Mouse (Mus musculus): Measurements from ENCODE around the gene Nfia.

Gene Nfia

DNA sequence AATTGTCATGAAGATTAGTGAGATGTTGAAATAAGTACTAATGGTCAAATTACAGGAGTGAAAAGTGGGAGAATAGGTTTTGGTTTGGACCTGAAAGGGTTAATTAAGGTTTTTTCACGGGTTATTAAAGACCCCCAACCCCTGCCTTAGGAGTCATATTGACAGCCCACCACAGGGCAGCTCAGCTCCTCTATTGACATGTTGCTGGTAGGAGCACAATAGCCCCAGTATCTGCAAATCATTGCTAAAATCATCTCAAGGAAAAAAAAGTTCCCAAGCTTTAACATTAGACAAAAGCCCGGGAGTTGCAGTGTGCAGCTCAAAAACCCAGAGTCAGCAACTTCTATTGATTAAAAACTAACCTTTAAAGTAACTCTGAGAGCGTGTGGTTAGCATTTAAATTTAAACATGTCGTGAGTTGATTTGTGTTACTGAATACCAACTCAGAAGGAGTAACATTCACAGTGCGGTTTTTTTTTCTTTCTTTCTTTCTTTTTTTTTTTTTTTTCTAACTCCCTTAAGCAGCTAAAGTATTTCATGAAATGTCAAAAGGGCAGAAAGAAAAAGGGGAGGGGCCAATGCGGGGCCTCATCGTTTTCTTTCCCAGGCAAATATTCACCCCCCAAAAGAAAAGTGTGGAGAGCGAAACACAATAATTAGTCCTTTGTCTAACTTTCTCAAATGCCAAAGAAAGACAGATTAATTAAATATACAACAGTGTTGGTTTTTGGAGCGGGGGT is 335.6 kb downstream of the Nfia start:
- in situ Hi-C loops (cut with MboI; ENCODE audit: unreplicated experiment in 2 of 2) = loop anchor here (10.0 kb wide), 2 partner anchors 327 to 817 kb away; partner anchors contain the start of gene Usp1 (in 1 of the 2)

DNA sequence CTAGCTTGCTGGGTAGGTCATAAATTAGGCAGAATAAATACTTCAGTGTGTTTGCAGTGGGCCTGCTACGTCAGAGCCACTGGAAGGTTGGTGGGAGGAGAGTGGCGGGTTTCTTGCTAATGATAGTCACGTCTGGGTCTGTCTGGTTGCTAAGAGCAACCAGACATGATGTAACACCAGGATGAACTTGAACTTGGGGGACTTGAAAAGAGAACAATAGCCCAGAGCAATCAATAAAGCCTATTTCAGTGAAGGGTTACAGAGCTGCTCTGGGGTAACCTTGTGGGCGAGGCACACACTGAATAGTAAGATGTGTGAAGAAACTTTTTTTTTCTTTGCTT is 336.1 kb downstream of the Nfia start:
- in situ Hi-C loops (cut with MboI; ENCODE audit: unreplicated experiment in 2 of 2) = loop anchor here (10.0 kb wide), 2 partner anchors 326 to 816 kb away; partner anchors contain the start of gene Usp1 (in 1 of the 2)

DNA sequence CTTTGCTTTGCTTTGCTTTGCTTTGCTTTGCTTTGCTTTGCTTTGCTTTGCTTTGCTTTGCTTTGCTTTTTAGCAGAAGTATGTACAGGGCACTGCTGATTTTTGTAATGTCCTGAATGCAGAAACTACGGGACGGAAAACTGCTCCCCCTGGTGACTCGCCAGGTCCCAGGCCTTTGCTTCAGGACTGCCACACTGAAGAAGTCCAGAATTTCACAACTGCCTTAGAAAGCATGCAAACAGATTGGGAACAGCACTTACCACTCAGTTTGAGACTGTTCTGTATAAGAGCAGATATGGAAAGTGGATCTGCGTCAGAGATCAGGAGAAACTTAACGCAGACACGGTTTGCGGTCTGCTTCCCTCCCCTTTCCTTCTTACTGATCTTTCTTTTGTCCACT is 336.5 kb downstream of the Nfia start:
- in situ Hi-C loops (cut with MboI; ENCODE audit: unreplicated experiment in 2 of 2) = loop anchor here (10.0 kb wide), 2 partner anchors 326 to 816 kb away; partner anchors contain the start of gene Usp1 (in 1 of the 2)

DNA sequence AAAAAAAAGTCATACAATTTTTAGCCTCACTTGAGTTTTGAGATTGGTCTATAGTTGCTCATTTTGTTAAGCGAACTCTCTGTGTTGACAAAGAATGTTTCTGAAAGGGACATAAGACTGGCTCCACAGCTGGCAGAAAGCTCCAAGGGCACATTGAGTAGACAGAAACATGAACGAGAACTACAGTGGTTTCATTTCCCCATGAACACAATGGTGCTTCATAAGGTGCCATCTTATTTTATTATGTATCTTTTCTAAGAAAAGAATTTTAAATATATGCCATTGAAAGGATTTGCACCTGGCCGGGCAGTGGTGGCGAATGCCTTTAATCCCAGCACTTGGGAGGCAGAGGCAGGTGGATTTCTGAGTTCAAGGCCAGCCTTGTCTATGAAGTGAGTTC is 337.4 kb downstream of the Nfia start:
- in situ Hi-C loops (cut with MboI; ENCODE audit: unreplicated experiment in 2 of 2) = loop anchor here (10.0 kb wide), 2 partner anchors 325 to 815 kb away; partner anchors contain the start of gene Usp1 (in 1 of the 2)

DNA sequence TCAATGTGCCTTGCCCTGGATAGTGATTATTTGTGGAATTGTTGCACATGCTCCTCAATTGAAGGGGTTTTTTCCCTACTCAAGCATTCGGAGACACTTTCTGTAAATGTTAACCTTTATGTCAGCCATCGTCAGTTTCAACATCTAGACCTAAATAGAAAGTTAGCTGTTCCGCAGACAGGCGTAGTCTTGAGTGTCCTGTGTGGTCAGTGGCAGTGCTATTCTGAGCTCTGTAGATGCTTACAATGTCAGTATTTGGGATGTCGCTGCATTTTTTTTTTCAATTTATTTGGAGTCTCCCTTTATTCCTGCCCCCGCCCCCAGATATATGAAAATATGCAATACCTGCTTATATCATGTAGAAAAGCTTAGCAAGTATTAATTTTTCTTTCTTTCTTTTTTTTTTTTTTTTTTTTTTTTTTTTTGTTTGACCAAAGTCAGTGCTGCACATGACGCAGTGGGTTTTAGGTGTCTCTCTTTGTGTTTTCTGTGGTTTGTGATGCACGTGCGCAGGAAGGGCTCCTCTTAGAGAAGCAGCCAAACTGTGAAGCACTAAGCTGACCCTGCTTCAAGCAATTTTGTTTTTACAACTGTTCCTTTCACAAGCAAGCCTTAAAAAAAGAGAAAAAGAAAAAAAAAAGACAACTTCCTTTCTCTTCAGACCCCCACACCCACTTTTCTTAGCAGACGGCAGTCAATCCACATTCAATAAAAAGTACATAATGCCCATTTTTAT is 340.9 kb downstream of the Nfia start:
- in situ Hi-C loops (cut with MboI; ENCODE audit: unreplicated experiment in 2 of 2) = no loop called here

DNA sequence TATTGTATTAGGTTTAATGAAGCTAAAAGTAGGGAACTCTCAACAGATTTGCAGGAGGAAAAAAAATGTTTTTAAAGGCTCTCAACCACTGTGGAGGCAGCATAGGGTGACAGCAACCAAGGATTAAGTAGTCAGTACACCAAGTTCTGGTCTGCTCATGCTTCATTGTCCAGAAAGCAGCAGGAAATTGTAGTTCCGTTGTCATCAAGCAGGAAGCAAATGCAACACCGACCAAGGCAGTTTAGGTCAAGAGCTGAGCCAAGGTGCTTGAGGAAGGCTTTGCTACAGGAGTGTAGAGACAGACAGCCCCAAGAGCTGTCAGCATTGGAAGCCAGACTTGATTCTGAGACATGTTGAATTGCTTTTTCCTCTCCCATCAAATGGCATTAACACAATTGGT is 342.4 kb downstream of the Nfia start:
- in situ Hi-C loops (cut with MboI; ENCODE audit: unreplicated experiment in 2 of 2) = no loop called here

DNA sequence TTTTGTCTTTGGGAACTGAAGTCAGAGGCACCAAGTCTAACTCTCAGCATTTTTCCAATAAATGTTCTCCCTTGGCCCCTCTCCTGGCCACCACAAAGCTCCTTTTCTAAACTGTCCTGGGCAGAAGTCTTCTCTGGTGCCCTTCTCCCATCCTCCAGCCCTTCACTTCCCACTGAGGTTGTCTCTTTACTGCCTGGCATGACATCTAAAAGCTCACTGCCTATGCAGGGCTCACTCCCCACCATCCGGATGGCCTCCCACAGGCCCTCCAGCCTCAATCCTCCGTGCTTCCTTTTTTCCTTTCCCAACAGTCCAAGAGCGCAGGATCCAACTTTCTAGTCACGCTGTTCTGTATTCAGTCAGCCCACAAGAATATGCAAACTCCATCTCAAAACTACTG is 342.9 kb downstream of the Nfia start:
- in situ Hi-C loops (cut with MboI; ENCODE audit: unreplicated experiment in 2 of 2) = no loop called here

DNA sequence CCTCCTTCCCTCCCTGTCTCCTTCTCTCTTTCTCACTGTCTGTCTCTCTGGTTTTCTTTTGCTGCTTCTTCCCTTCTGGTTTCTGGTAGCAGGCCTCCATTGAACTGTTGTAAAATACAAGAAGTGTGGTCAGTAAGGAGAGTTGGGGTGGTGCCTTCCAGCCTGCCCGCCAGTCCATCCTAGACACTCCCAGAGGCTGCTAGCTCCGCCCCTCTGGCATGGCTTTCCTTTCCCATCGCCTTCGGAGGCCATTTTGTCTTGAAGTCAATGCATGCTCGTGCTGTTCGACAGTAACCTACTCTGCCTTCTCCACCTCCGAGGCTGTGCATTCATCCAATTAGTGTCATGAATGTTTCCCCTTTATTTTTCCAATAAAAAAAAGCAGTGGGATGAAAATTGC is 343.5 kb downstream of the Nfia start:
- in situ Hi-C loops (cut with MboI; ENCODE audit: unreplicated experiment in 2 of 2) = no loop called here

DNA sequence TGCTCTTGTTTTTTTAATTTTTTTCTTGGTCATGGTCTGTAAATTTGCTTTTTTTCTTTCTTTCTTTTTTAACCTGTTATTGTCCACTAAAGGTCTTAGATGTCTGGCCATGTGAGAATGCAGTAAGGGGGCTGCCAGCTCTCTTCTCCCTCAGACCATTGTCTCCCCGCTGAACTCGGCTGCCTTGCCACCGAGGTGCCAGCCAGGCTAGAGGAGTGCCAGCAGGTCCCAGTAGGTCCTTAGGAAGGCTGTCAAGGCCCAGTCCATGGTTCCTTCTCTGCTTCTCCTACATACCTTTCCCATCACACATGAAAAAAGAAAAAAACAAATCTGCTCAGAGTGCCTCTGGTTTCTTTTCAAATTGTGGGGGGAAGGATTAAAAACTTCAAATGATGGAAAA is 345.6 kb downstream of the Nfia start:
- in situ Hi-C loops (cut with MboI; ENCODE audit: unreplicated experiment in 2 of 2) = no loop called here

DNA sequence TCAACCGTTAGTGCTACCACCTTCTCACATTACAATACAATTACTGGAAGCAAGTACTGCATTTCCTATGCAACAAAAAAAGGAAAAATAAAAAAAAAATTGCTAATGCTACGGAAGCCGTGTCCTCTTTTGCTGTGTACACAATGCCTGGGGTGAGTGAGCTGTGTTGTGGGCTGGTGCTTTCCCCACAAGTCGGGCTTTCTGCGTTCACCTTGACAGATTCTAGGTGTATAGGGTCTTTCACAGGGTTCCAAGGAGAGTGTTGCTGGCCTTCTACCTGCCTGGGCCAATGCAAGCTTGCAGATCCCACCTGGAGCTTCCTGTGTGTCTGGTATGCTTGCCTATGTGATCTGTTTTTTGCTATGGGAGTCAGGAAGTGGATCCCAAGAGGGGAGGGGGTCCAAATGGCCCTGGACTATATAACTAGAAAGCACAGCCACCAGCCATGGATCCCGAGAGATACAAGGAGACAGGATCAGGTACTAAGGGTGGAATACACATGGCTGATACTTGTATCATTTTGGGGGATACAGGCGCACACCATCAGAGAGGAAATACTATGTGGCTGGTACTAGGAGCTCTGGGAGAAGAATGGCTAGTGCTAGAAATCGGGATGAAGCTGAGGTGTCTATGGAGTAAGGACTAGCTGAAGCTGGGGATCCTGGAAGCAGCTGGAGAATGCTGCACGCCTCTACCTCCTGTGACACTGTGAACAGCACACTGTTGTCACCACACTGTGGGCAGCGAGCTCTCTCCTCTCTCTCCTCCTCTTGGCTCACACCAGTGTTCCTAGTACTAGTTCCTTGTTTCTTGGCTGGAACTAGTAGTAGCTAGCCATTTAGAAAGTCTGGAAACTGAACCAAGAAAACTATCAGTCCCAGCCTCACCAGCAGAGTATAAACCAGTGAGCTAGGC is 346.5 kb downstream of the Nfia start:
- in situ Hi-C loops (cut with MboI; ENCODE audit: unreplicated experiment in 2 of 2) = no loop called here

DNA sequence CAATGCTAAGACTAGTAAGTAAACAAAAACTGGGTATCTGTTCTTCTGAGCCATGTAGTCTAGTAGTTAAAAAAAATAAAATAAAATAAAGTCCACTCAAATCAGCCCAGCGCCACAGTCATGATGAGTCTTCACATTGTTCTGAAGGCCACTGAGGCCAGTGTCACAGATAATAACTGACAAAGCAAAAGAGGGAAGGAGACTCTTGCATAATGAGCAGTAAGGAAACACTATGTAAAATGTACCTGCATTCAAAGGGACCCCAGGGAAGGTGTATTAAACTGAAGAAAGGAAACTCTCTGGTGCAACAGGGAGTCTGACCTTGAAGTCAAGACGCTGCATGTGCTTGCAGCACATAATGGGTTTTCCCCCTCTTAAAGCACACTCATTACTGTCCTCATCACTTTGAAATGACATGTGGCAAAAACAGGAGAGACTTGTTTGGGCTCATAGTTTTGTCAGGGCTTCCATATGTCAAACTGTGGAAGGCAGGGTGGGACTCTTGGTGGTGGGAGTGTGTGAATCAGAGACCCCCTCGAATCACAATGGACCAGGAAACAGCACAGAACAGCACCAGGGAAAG is 347.5 kb downstream of the Nfia start:
- in situ Hi-C loops (cut with MboI; ENCODE audit: unreplicated experiment in 2 of 2) = no loop called here

DNA sequence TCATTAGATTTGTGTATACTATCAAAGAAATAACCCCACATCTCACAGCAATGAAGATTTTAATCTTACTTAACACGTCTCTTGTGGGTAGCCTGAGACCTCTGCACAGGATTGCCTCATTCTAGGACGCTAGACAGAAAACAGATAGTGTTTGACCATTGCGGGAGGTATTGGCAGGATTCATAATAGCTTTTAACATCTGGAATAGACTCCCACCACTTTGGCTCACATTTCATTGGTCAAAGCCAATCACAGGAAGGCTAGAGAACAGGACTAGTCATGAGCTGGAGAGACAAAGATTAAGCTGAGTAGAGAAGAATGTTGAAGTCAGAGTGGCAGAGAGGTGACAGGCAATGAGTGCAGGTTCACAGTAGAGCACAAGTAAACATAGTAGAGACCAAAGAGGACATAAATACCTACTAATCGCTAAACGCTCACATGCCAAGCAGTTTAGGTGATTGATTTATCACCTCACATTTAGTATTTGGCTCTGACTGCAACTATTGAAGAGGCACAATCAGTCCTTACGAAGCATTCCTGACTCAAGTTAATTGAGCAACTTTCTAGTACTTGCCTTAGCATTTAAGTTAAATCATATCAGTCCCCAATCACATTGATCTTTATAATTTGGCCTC is 348.3 kb downstream of the Nfia start:
- in situ Hi-C loops (cut with MboI; ENCODE audit: unreplicated experiment in 2 of 2) = no loop called here

DNA sequence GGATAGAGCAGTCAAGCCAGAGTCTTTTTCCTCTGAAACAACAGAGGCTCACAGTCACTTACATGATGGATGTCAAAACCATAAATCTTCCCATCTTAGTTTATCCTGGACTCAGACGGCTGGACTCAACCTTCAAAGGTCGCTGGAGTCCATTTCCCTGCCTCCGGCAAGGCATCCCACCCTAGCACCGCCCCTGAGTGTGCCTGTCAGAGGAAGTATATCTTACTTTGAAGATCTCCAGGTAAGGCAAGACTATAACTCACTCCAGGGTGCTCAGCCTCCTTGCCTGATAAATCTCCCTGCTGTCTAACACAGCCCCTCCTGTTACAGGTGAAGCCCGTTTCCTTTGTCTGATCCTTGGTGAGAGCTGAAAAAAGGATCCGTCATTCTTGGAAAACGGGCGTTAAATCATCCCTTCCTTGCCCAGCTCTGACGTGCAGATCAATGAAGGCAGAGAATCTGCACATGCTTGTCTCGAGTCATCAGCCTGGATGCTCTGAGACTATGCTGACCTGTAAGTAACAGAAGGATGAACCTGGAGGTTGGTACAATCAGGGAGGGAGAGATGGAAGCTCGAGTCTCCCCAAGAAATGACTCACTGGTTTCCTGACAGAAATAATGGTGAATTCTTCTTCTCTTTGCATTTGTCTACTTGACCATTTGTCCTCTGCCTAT is 353.6 kb downstream of the Nfia start:
- in situ Hi-C loops (cut with MboI; ENCODE audit: unreplicated experiment in 2 of 2) = no loop called here

DNA sequence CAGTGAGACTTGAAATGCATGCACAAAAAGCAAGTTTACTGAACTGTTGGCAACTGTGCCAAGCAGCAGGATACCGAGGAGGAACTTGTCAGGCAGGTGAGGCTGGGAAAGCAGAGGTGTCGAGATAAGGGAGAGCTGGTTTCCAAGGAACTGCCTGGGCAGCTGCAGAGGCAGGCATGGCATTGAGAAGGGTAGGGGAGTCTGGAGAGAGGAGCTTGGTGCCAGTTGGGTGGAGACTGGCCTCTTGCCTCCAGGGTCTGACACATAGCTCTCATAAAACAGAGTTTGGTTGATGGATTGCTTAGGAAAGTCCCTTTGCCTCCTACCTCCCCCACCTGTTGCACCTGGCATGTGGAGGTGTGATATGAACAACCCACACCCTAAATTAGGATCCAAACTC is 358.3 kb downstream of the Nfia start:
- in situ Hi-C loops (cut with MboI; ENCODE audit: unreplicated experiment in 2 of 2) = no loop called here

DNA sequence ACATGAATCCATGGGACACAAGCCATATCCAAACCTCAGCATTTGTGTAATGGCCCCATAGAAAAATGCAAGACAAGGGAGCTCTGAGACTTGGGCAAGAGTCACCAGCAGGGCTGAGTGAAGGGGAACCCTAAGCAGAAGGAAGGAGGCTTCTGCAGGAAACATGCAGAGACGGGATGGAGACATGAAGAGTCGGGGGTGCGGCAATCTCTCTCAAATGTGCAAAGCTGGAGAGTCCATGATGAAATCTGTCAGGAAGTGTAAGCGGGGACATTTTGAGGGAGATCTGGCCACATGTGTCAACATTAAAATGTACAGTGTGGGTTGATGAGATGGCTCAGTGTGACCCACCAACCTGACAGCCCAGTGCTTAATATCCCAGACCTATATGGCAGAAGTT is 361.5 kb downstream of the Nfia start:
- in situ Hi-C loops (cut with MboI; ENCODE audit: unreplicated experiment in 2 of 2) = no loop called here

DNA sequence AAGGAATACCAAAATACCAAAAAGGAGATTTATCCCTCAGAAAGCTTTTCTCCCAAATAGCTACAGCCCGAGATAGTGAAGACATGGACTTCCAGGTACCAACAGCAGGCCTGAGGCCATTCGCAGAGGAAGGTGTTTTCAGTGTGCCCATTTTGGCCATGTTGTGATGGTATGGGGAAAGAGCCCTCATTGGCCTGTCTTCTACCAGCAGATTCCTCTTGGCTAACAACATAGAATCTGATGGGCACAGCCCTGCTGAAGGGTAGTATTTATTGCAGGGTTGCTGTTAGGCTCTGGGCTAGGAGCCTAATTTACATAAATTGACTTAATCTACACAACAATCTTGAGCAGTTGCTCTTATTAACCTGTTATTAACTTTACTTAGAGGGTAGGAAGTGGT is 363.5 kb downstream of the Nfia start:
- in situ Hi-C loops (cut with MboI; ENCODE audit: unreplicated experiment in 2 of 2) = no loop called here

DNA sequence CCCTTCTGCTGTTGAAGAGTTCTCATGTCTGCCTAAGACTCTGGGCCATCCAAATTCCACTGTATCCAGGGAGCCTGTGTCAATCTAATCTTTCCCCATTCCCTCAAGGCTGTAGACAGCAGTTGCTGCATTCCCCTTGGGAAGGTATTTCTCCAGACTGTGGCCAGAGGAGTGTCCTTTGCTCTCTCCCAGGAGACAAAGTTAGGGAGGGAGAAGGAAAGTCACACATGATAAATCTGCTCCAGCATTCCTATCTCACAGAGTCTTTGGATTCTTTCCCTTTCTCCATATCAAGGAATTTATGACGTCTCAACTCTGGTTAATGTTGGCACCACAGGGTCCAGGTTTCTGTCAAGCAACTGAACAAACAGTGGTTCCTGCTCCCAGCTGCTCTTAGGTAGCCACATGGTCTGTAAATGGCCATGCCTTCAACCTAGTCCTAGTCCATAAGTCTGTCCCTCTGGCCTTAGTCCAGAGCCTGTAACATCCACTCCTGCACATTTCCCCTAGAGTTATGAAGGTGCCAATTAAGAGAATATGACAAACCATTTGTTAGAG is 370.4 kb downstream of the Nfia start:
- in situ Hi-C loops (cut with MboI; ENCODE audit: unreplicated experiment in 2 of 2) = no loop called here

DNA sequence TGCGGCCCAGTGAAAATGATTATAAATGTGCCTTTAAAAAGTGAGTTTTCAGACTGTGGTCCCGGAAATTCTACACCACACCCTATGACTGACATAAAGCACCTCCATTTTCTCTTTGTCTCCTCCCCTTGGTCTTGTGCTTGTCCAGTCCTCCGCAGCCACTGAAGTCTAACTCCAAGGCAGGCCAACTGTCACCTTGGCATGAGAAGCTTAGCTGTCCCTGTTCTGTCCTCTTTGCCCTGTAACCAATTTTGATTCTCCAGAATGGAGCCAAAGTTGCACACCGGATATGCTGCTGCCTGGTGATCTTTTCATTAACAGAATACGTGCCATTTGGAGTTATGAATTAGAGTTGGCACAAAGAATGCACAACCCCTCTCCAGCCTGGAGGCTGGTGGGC is 378.0 kb downstream of the Nfia start:
- in situ Hi-C loops (cut with MboI; ENCODE audit: unreplicated experiment in 2 of 2) = no loop called here

DNA sequence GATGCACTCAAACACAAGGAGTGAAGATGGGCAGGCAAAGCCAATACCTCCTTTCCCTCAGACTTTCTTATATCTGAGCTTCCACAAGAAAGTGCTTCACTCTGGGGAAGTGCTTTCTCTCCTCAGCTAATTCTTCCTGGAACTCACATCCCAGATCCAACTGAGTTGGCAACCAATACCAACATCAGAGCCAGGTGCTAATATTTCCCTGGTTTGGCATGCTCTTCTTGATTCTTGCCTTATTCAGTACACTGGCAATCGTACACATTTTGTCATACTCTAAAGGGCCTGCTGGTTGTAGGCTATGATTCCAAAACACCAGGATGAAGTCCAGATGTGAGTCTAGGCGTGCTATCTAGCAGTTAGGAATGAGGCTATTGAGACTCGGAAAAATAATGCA is 385.4 kb downstream of the Nfia start:
- in situ Hi-C loops (cut with MboI; ENCODE audit: unreplicated experiment in 2 of 2) = no loop called here

All from v-Abl transformed pro-B cells (cell line).